Mouse (Mus musculus): ENCODE results near the gene Nat8l. TPM values are rescaled to one million over a fixed set of nuclear protein-coding genes. Genes with fewer than 3 reads are reported as not detected.

Nat8l gene
- polyA plus RNA-seq, 1 experiment = 0.01 TPM

GRCm38 (mm10) chr5:33999466-34000090 lies 3.8 kb downstream of the Nat8l start:
- H3K4me3 ChIP-seq (replicated peaks) = no peak overlapping the region
- no peak for TF ChIP-seq TAL1 (IDR thresholded peaks at IDR 0.05; ENCODE audit: low read length)
- no peak for TF ChIP-seq GATA1 (IDR thresholded peaks at IDR 0.05; ENCODE audit: low read length)
- H3K4me1 ChIP-seq (ENCODE audit: control insufficient read depth) = no peaks in the 10 kb centered on the region
- H3K36me3 ChIP-seq (ENCODE audit: control insufficient read depth) = no peaks in the 10 kb centered on the region
- peaks cover 60% of the 10 kb centered on the region for H3K27me3 ChIP-seq (ENCODE audit: control insufficient read depth)
- H3K9me3 ChIP-seq (ENCODE audit: control insufficient read depth, low read length) = peaks cover 3% of the 10 kb centered on the region; the same call in 1 of the 2 replicates

- peaks cover 48% of the 10 kb centered on the region for H3K27me3 ChIP-seq (ENCODE audit: control insufficient read depth)
- TF ChIP-seq TAL1 (IDR thresholded peaks at IDR 0.05; ENCODE audit: low read length) (no peak), GATA1 (IDR thresholded peaks at IDR 0.05; ENCODE audit: low read length) (no peak)
- no peaks in the 10 kb centered on the region for H3K4me1 ChIP-seq (ENCODE audit: control insufficient read depth)
- H3K9me3 ChIP-seq (ENCODE audit: control insufficient read depth, low read length) = peaks cover 1% of the 10 kb centered on the region; the same call in 1 of the 2 replicates
- no peak overlapping the region for H3K4me3 ChIP-seq (replicated peaks)
- no peaks in the 10 kb centered on the region for H3K36me3 ChIP-seq (ENCODE audit: control insufficient read depth)
These were observed 5.0 kb downstream of the Nat8l start for GRCm38 (mm10) chr5:34000809-34001208.

GRCm38 (mm10) chr5:34001401-34001800 lies 5.6 kb downstream of the Nat8l start:
- no peaks in the 10 kb centered on the region for H3K4me1 ChIP-seq (ENCODE audit: control insufficient read depth)

GRCm38 (mm10) chr5:34002636-34003035 lies 6.9 kb downstream of the Nat8l start:
- TF ChIP-seq GATA1 (IDR thresholded peaks at IDR 0.05; ENCODE audit: low read length) (no peak), TAL1 (IDR thresholded peaks at IDR 0.05; ENCODE audit: low read length) (no peak)
- no peaks in the 10 kb centered on the region for H3K36me3 ChIP-seq (ENCODE audit: control insufficient read depth)
- no peak overlapping the region for H3K4me3 ChIP-seq (replicated peaks)
- no peaks in the 10 kb centered on the region for H3K4me1 ChIP-seq (ENCODE audit: control insufficient read depth)
- peaks cover 30% of the 10 kb centered on the region for H3K27me3 ChIP-seq (ENCODE audit: control insufficient read depth)
- no peaks in the 10 kb centered on the region for H3K9me3 ChIP-seq (ENCODE audit: control insufficient read depth, low read length)

More at GRCm38 (mm10) chr5:34001401-34001800, 5.6 kb downstream of the Nat8l start:
- Histone ChIP-seq H3K36me3 (ENCODE audit: control insufficient read depth) (no peaks in the 10 kb centered on the region), H3K4me3 (replicated peaks) (no peak overlapping the region), H3K9me3 (ENCODE audit: control insufficient read depth, low read length) (no peaks in the 10 kb centered on the region; the same call in 1 of the 2 replicates), H3K27me3 (ENCODE audit: control insufficient read depth) (peaks cover 42% of the 10 kb centered on the region)
- no peak for TF ChIP-seq GATA1 (IDR thresholded peaks at IDR 0.05; ENCODE audit: low read length)
- no peak for TF ChIP-seq TAL1 (IDR thresholded peaks at IDR 0.05; ENCODE audit: low read length)

GRCm38 (mm10) chr5:34004618-34005017 lies 8.8 kb downstream of the Nat8l start:
- H3K9me3 ChIP-seq (ENCODE audit: control insufficient read depth, low read length) = no peaks in the 10 kb centered on the region
- no peaks in the 10 kb centered on the region for H3K36me3 ChIP-seq (ENCODE audit: control insufficient read depth)
- H3K4me3 ChIP-seq (replicated peaks) = no peak overlapping the region
- no peaks in the 10 kb centered on the region for H3K4me1 ChIP-seq (ENCODE audit: control insufficient read depth)
- TF ChIP-seq GATA1 (IDR thresholded peaks at IDR 0.05; ENCODE audit: low read length) (no peak), TAL1 (IDR thresholded peaks at IDR 0.05; ENCODE audit: low read length) (no peak)
- peaks cover 10% of the 10 kb centered on the region for H3K27me3 ChIP-seq (ENCODE audit: control insufficient read depth)

- H3K36me3 ChIP-seq (ENCODE audit: control insufficient read depth) = no peaks in the 10 kb centered on the region
- no peaks in the 10 kb centered on the region for H3K9me3 ChIP-seq (ENCODE audit: control insufficient read depth, low read length)
- no peak overlapping the region for H3K4me3 ChIP-seq (replicated peaks)
- H3K4me1 ChIP-seq (ENCODE audit: control insufficient read depth) = no peaks in the 10 kb centered on the region
- TF ChIP-seq GATA1 (IDR thresholded peaks at IDR 0.05; ENCODE audit: low read length) (no peak), TAL1 (IDR thresholded peaks at IDR 0.05; ENCODE audit: low read length) (no peak)
- H3K27me3 ChIP-seq (ENCODE audit: control insufficient read depth) = no peaks in the 10 kb centered on the region
These were observed 11.0 kb downstream of the Nat8l start for GRCm38 (mm10) chr5:34006832-34007231.

- no peaks in the 10 kb centered on the region for H3K4me1 ChIP-seq (ENCODE audit: control insufficient read depth)
- H3K9me3 ChIP-seq (ENCODE audit: control insufficient read depth, low read length) = no peaks in the 10 kb centered on the region
- no peaks in the 10 kb centered on the region for H3K27me3 ChIP-seq (ENCODE audit: control insufficient read depth)
These were observed 11.7 kb downstream of the Nat8l start for GRCm38 (mm10) chr5:34007392-34007941.

GRCm38 (mm10) chr5:34014652-34015051 lies 18.9 kb downstream of the Nat8l start:
- Histone ChIP-seq H3K36me3 (ENCODE audit: control insufficient read depth) (no peaks in the 10 kb centered on the region), H3K4me1 (ENCODE audit: control insufficient read depth) (no peaks in the 10 kb centered on the region), H3K9me3 (ENCODE audit: control insufficient read depth, low read length) (no peaks in the 10 kb centered on the region), H3K4me3 (replicated peaks) (no peak overlapping the region), H3K27me3 (ENCODE audit: control insufficient read depth) (no peaks in the 10 kb centered on the region)
- TF ChIP-seq GATA1 (IDR thresholded peaks at IDR 0.05; ENCODE audit: low read length) (no peak), TAL1 (IDR thresholded peaks at IDR 0.05; ENCODE audit: low read length) (no peak)

More at GRCm38 (mm10) chr5:34007392-34007941, 11.7 kb downstream of the Nat8l start:
- TF ChIP-seq TAL1 (IDR thresholded peaks at IDR 0.05; ENCODE audit: low read length) = no peak
- TF ChIP-seq GATA1 (IDR thresholded peaks at IDR 0.05; ENCODE audit: low read length) = no peak
- Histone ChIP-seq H3K36me3 (ENCODE audit: control insufficient read depth) (no peaks in the 10 kb centered on the region), H3K4me3 (replicated peaks) (no peak overlapping the region)

- H3K27me3 ChIP-seq (ENCODE audit: control insufficient read depth) = no peaks in the 10 kb centered on the region; the same call in 1 of the 2 replicates
- no peaks in the 10 kb centered on the region for H3K36me3 ChIP-seq (ENCODE audit: control insufficient read depth)
- no peak overlapping the region for H3K4me3 ChIP-seq (replicated peaks)
- H3K4me1 ChIP-seq (ENCODE audit: control insufficient read depth) = no peaks in the 10 kb centered on the region
- no peaks in the 10 kb centered on the region for H3K9me3 ChIP-seq (ENCODE audit: control insufficient read depth, low read length)
- TF ChIP-seq TAL1 (IDR thresholded peaks at IDR 0.05; ENCODE audit: low read length) (no peak), GATA1 (IDR thresholded peaks at IDR 0.05; ENCODE audit: low read length) (no peak)
These were observed 23.2 kb downstream of the Nat8l start for GRCm38 (mm10) chr5:34018968-34019367.
